Mouse (Mus musculus): ENCODE measurements at regions not wholly inside any gene's neighbourhood (a gene's known extent, or its start where the extent isn't known, plus 50 kb on each side); places are given as distances from the start of the nearest gene placed in this dataset.

- Histone ChIP-seq H3K27me3 (ENCODE audit: insufficient read depth, low read length) (no peaks in the 10 kb centered on the region), H3K36me3 (ENCODE audit: insufficient read depth) (no peaks in the 10 kb centered on the region), H3K27ac (ENCODE audit: low read depth, low read length) (no peak overlapping the region), H3K4me2 (ENCODE audit: low read depth) (no peak overlapping the region), H3K4me1 (ENCODE audit: insufficient read depth) (no peaks in the 10 kb centered on the region), H3K4me3 (ENCODE audit: low read depth, low read length) (no peak overlapping the region), H3K9ac (no peak overlapping the region), H3K9me3 (ENCODE audit: low read length) (no peaks in the 10 kb centered on the region)
- 100% methylated on average over 1 of the region's 1 CpGs for WGBS
- DNase-seq: no peak
- TF ChIP-seq CTCF (IDR thresholded peaks at IDR 0.05; ENCODE audit: low read depth): no peak
- ATAC-seq: no peak
These were observed 202.7 kb upstream of the Meis1 start for GRCm38 (mm10) chr11:19221442-19221841.

DNA sequence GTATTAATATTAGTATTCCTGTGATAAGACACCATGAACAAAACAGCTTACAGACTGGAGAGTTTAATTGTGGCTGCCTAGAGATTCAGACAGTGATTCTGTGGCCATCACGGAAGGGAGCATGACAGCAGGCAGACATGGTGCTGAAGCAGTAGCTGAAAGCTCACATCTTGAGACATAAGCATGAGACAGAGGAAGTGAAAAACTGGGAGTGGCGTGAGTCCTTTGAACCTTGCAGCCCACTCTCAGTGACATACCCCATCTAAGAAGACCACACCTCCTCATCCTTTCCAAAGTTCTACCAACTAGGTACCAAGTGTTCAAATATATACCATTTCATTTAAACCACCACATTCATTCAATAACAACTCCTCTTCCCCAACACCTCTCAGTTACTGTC, 208.0 kb upstream of the Meis1 start:
- no peak overlapping the region for H3K9ac ChIP-seq
- no peak for ATAC-seq
- no peaks in the 10 kb centered on the region for H3K27me3 ChIP-seq (ENCODE audit: insufficient read depth, low read length)
- no peak overlapping the region for H3K27ac ChIP-seq (ENCODE audit: low read depth, low read length)
- H3K9me3 ChIP-seq (ENCODE audit: low read length): no peaks in the 10 kb centered on the region
- TF ChIP-seq CTCF (IDR thresholded peaks at IDR 0.05; ENCODE audit: low read depth): no peak
- 88% methylated on average over 2 of the region's 2 CpGs for WGBS
- no peak overlapping the region for H3K4me3 ChIP-seq (ENCODE audit: low read depth, low read length)
- no peaks in the 10 kb centered on the region for H3K4me1 ChIP-seq (ENCODE audit: insufficient read depth)
- no peak overlapping the region for H3K4me2 ChIP-seq (ENCODE audit: low read depth)
- DNase-seq: no peak
- H3K36me3 ChIP-seq (ENCODE audit: insufficient read depth): no peaks in the 10 kb centered on the region

DNA sequence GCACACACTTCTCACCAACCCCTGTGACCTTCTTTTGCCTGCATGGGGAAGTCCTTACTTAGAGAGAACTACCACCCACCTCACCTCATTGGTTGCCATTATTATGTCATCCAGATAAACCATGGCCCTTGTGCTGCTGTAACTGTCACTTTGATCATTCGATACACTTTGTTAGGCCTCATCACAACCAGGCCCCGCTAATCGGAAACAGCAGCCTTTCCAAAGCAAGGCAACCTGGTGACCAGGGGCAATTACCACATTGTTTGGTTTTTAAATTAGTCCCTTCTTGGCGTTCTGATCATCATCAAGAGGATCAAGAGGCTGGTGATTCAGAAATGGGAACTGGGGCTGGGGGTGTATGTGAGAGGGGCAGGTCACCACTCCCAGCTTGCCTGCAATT, 208.9 kb upstream of the Meis1 start:
- ATAC-seq: no peak

GRCm38 (mm10) chr11:19246390-19247114, 227.8 kb upstream of the Meis1 start:
- no peak overlapping the region for H3K9ac ChIP-seq
- no peak for ATAC-seq
- no peaks in the 10 kb centered on the region for H3K4me1 ChIP-seq (ENCODE audit: insufficient read depth)
- H3K36me3 ChIP-seq (ENCODE audit: insufficient read depth): no peaks in the 10 kb centered on the region
- WGBS: 80% methylated on average over 11 of the region's 11 CpGs
- H3K27me3 ChIP-seq (ENCODE audit: insufficient read depth, low read length): no peaks in the 10 kb centered on the region
- DNase-seq: no peak
- H3K27ac ChIP-seq (ENCODE audit: low read depth, low read length): no peak overlapping the region
- no peaks in the 10 kb centered on the region for H3K9me3 ChIP-seq (ENCODE audit: low read length)
- no peak overlapping the region for H3K4me2 ChIP-seq (ENCODE audit: low read depth)
- H3K4me3 ChIP-seq (ENCODE audit: low read depth, low read length): no peak overlapping the region
- TF ChIP-seq CTCF (IDR thresholded peaks at IDR 0.05; ENCODE audit: low read depth): no peak

More for the DNA sequence above, 208.9 kb upstream of the Meis1 start:
- Histone ChIP-seq H3K27me3 (ENCODE audit: insufficient read depth, low read length) (no peaks in the 10 kb centered on the region), H3K27ac (ENCODE audit: low read depth, low read length) (no peak overlapping the region), H3K9me3 (ENCODE audit: low read length) (peaks cover under 1% of the 10 kb centered on the region; the same call in 1 of the 2 replicates), H3K4me3 (ENCODE audit: low read depth, low read length) (no peak overlapping the region), H3K4me2 (ENCODE audit: low read depth) (no peak overlapping the region), H3K4me1 (ENCODE audit: insufficient read depth) (no peaks in the 10 kb centered on the region), H3K36me3 (ENCODE audit: insufficient read depth) (no peaks in the 10 kb centered on the region), H3K9ac (no peak overlapping the region)
- DNase-seq: no peak
- no peak for TF ChIP-seq CTCF (IDR thresholded peaks at IDR 0.05; ENCODE audit: low read depth)
- 64% methylated on average over 4 of the region's 4 CpGs for WGBS

- no peaks in the 10 kb centered on the region for H3K36me3 ChIP-seq (ENCODE audit: insufficient read depth)
- DNase-seq: no peak
- H3K4me3 ChIP-seq (ENCODE audit: low read depth, low read length): no peak overlapping the region
- TF ChIP-seq CTCF (IDR thresholded peaks at IDR 0.05; ENCODE audit: low read depth): no peak
- H3K4me2 ChIP-seq (ENCODE audit: low read depth): no peak overlapping the region
- WGBS: 90% methylated on average over 5 of the region's 5 CpGs
- H3K4me1 ChIP-seq (ENCODE audit: insufficient read depth): no peaks in the 10 kb centered on the region
- no peaks in the 10 kb centered on the region for H3K9me3 ChIP-seq (ENCODE audit: low read length)
- no peak for ATAC-seq
- H3K27ac ChIP-seq (ENCODE audit: low read depth, low read length): no peak overlapping the region
- no peak overlapping the region for H3K9ac ChIP-seq
- no peaks in the 10 kb centered on the region for H3K27me3 ChIP-seq (ENCODE audit: insufficient read depth, low read length)
These were observed 234.8 kb upstream of the Meis1 start for GRCm38 (mm10) chr11:19253605-19254004.

- no peak for TF ChIP-seq CTCF (IDR thresholded peaks at IDR 0.05; ENCODE audit: low read depth)
- Histone ChIP-seq H3K4me1 (ENCODE audit: insufficient read depth) (no peaks in the 10 kb centered on the region), H3K27me3 (ENCODE audit: insufficient read depth, low read length) (no peaks in the 10 kb centered on the region), H3K4me3 (ENCODE audit: low read depth, low read length) (no peak overlapping the region), H3K36me3 (ENCODE audit: insufficient read depth) (no peaks in the 10 kb centered on the region), H3K9ac (no peak overlapping the region), H3K4me2 (ENCODE audit: low read depth) (no peak overlapping the region), H3K27ac (ENCODE audit: low read depth, low read length) (no peak overlapping the region), H3K9me3 (ENCODE audit: low read length) (no peaks in the 10 kb centered on the region)
- no peak for DNase-seq
- 73% methylated on average over 4 of the region's 4 CpGs for WGBS
- ATAC-seq: no peak
These were observed 235.4 kb upstream of the Meis1 start for GRCm38 (mm10) chr11:19254183-19254582.

DNA sequence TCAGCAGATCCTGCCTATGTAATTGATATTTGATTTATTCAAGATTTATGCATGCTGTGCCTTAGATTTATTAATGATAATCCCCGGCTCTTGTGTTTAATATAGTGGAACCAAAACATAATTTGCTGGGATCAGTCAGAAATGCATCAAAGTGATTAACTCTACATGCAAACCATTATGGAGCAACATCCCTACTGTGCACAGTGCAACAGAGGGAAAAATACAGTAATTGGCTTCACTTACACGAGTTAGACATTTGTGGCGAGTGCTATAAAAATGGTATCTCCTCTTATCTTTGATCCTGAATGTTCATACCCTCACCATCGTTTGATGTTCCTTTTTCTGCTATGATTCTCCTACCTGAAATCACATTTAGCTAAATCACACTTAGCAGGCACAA, 238.8 kb upstream of the Meis1 start:
- H3K4me3 ChIP-seq (ENCODE audit: low read depth, low read length): no peak overlapping the region
- TF ChIP-seq CTCF (IDR thresholded peaks at IDR 0.05; ENCODE audit: low read depth): no peak
- H3K9ac ChIP-seq: no peak overlapping the region
- no peak overlapping the region for H3K4me2 ChIP-seq (ENCODE audit: low read depth)
- ATAC-seq: no peak
- no peaks in the 10 kb centered on the region for H3K27me3 ChIP-seq (ENCODE audit: insufficient read depth, low read length)
- WGBS: 69% methylated on average over 4 of the region's 4 CpGs
- no peak overlapping the region for H3K27ac ChIP-seq (ENCODE audit: low read depth, low read length)
- no peaks in the 10 kb centered on the region for H3K36me3 ChIP-seq (ENCODE audit: insufficient read depth)
- no peak for DNase-seq
- no peaks in the 10 kb centered on the region for H3K9me3 ChIP-seq (ENCODE audit: low read length)
- no peaks in the 10 kb centered on the region for H3K4me1 ChIP-seq (ENCODE audit: insufficient read depth)
